In the genomic region with DNA sequence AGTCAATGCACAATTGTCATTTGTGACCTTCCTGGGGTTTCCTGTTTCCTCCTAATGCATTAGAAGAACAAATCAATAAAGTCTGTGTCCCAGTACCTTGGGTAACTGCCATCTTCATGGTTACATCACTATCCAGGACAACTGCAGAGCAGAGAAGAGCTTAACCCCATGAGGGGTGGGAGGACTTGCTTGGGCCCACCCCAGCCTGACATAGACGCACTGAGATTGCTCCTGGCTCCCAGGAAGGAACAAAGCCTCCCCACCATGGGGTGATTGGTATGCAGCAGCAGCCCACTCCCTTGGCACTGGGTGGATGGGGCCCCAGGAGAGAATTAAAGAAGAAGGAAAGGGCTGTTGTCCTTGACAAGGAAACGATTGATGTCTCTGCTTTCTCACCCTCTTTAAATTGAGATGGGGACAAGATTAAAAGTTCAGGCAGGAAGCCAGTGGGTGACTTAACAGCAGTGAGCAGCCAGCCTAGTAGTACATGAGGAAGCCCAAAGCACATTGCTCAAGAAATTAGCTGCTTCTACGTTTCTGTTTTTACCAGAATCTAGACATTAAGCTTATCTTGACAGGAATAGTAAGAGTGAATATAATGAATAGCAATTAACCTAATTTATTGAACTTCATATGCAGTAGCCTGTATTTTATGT, we compare ENCODE assay signal across 18 mouse cellular contexts.
DNase-seq lines count a peak whose midpoint lies in the region; ATAC-seq lines count a peak whose summit lies in the region.
"Had no signal": no experiment of that assay in that cellular context is flagged by ENCODE, and none has a peak within 500 bp of the region (broad histone marks: within the 10 kb centered on the region; RNA-seq: fewer than 3 reads in every experiment).

No protein-coding gene starts in this region.

- H3K4me1 ChIP-seq in midbrain, embryonic 15.5 days = no peaks in the 10 kb centered on the region
- H3K4me1 ChIP-seq in intestine, embryonic 15.5 days (replicated peaks) = no peaks in the 10 kb centered on the region
- H3K4me1 ChIP-seq: embryonic facial prominence, embryonic 13.5 days; liver, embryonic 15.5 days had no signal

- no peaks in the 10 kb centered on the region for H3K36me3 ChIP-seq in midbrain, embryonic 15.5 days (replicated peaks)
- H3K36me3 ChIP-seq in intestine, embryonic 15.5 days = no peaks in the 10 kb centered on the region
- H3K36me3 ChIP-seq: embryonic facial prominence, embryonic 13.5 days; heart, embryonic 10.5 days; liver, embryonic 15.5 days had no signal

- WGBS in midbrain, embryonic 15.5 days = 25% methylated on average over 3 of the region's 3 CpGs
- WGBS in intestine, embryonic 15.5 days = 30% methylated on average over 3 of the region's 3 CpGs

- H3K4me3 ChIP-seq in midbrain, embryonic 15.5 days = no peak overlapping the region
- no peak overlapping the region for H3K4me3 ChIP-seq in intestine, embryonic 15.5 days (replicated peaks)
- H3K4me3 ChIP-seq: embryonic facial prominence, embryonic 13.5 days; forebrain, embryonic 13.5 days; heart, embryonic 10.5 days; liver, embryonic 15.5 days had no signal

- H3K9ac ChIP-seq in midbrain, embryonic 15.5 days = no peak overlapping the region
- no peak overlapping the region for H3K9ac ChIP-seq in intestine, embryonic 15.5 days
- H3K9ac ChIP-seq: embryonic facial prominence, embryonic 13.5 days; forebrain, embryonic 13.5 days; liver, embryonic 15.5 days had no signal

- no peak overlapping the region for H3K27ac ChIP-seq in midbrain, embryonic 15.5 days
- no peak overlapping the region for H3K27ac ChIP-seq in intestine, embryonic 15.5 days
- H3K27ac ChIP-seq: embryonic facial prominence, embryonic 13.5 days; forebrain, embryonic 13.5 days; heart, embryonic 10.5 days; liver, embryonic 15.5 days had no signal

- no peak overlapping the region for H3K4me2 ChIP-seq in midbrain, embryonic 15.5 days
- H3K4me2 ChIP-seq in intestine, embryonic 15.5 days (replicated peaks) = no peak overlapping the region
- H3K4me2 ChIP-seq: embryonic facial prominence, embryonic 13.5 days; forebrain, embryonic 13.5 days; liver, embryonic 15.5 days had no signal

- peak; percentile 10 for DNase-seq in cerebellum, adult 9-11 months
- no peak for DNase-seq in cerebellum, postnatal 14 days
- peak; percentile 20 to 51 for DNase-seq in layer of hippocampus, postnatal 10 days (ENCODE audit: low spot score in 2 of 2)
- DNase-seq in layer of hippocampus, adult 9-10 months (ENCODE audit: low spot score) = no peak
- DNase-seq in fat pad, adult 2 months (ENCODE audit: extremely low read depth, low read depth, low spot score) = peak; percentile 25
- DNase-seq: cerebellum, adult 18-20 months; gastrocnemius, postnatal 10 days; heart, postnatal 36 days; kidney, adult 11 months; kidney, postnatal 25 days had no signal

- H3K9me3 ChIP-seq in midbrain, embryonic 15.5 days = no peaks in the 10 kb centered on the region
- H3K9me3 ChIP-seq in intestine, embryonic 15.5 days = no peaks in the 10 kb centered on the region
- H3K9me3 ChIP-seq: embryonic facial prominence, embryonic 13.5 days; forebrain, embryonic 13.5 days; heart, embryonic 10.5 days; liver, embryonic 15.5 days had no signal

- ATAC-seq in midbrain, embryonic 15.5 days (replicated peaks) = peak; percentile 74; the same call in 1 of the 2 replicates
- no peak for ATAC-seq in megakaryocyte, adult 5-6 weeks (ENCODE audit: poor library complexity, severe bottlenecking)
- no peak for ATAC-seq in intestine, embryonic 15.5 days
- ATAC-seq: forebrain, embryonic 13.5 days; Patski had no signal

- H3K27me3 ChIP-seq in midbrain, embryonic 15.5 days (replicated peaks) = no peaks in the 10 kb centered on the region
- no peaks in the 10 kb centered on the region for H3K27me3 ChIP-seq in intestine, embryonic 15.5 days (replicated peaks)
- H3K27me3 ChIP-seq: embryonic facial prominence, embryonic 13.5 days; forebrain, embryonic 13.5 days; liver, embryonic 15.5 days; Patski had no signal

Comparison
In these comparisons a context has a peak if more than half of its experiments do, and no peak if none do; other contexts are left out.
1. DNase-seq: peak in cerebellum, adult 9-11 months (single experiment), layer of hippocampus, postnatal 10 days (2 of 2) and fat pad, adult 2 months (single experiment); none in cerebellum, postnatal 14 days (0 of 2) and layer of hippocampus, adult 9-10 months (single experiment).